ENCODE assay signal across 17 mouse cellular contexts in genomic region chr11:90622500-90622899, GRCm38 (mm10).
"Had no signal": no experiment of that assay in that cellular context is flagged by ENCODE, and none has a peak within 500 bp of the region (broad histone marks: within the 10 kb centered on the region; RNA-seq: fewer than 3 reads in every experiment).

No protein-coding gene starts in this region.

- H3K4me2 ChIP-seq: lung, embryonic 14.5 days; midbrain, embryonic 12.5 days; neural tube, embryonic 12.5 days; stomach, embryonic 15.5 days had no signal

- DNase-seq: lung, adult 18-20 months; lung, embryonic 14.5 days; lung, postnatal 10 days; lung, postnatal 4 days; midbrain, embryonic 14.5 days; right cerebral cortex, postnatal 14 days; thymus, adult 2 months; thymus, postnatal 25 days; thymus, postnatal 4 days had no signal

- H3K27me3 ChIP-seq: midbrain, embryonic 12.5 days; neural tube, embryonic 12.5 days; stomach, embryonic 15.5 days had no signal

- H3K9me3 ChIP-seq: midbrain, embryonic 10.5 days; midbrain, embryonic 12.5 days; neural tube, embryonic 12.5 days; stomach, embryonic 15.5 days had no signal

- H3K36me3 ChIP-seq: stomach, embryonic 15.5 days had no signal

- ATAC-seq: midbrain, embryonic 16.5 days had no signal

- H3K9ac ChIP-seq: liver, embryonic 14.5 days; lung, embryonic 14.5 days; midbrain, embryonic 12.5 days; neural tube, embryonic 12.5 days; stomach, embryonic 15.5 days had no signal

- H3K4me3 ChIP-seq: midbrain, embryonic 10.5 days; midbrain, embryonic 12.5 days; myocyte; neural tube, embryonic 12.5 days; stomach, embryonic 15.5 days had no signal

- H3K27ac ChIP-seq: liver, embryonic 14.5 days; midbrain, embryonic 10.5 days; midbrain, embryonic 12.5 days; neural tube, embryonic 12.5 days; stomach, embryonic 15.5 days; stomach, postnatal 0 days had no signal

- H3K4me1 ChIP-seq: midbrain, embryonic 10.5 days; midbrain, embryonic 12.5 days; neural tube, embryonic 12.5 days; stomach, embryonic 15.5 days had no signal
